Mouse (Mus musculus) brain, embryonic 18.5 days (tissue): ENCODE results near the gene Omd.

ENCODE experiments used
- DNase-seq: peaks from one replicate; pipeline ENCODE4 v3.0.0-alpha.2; 2012; ENCODE audit warnings: low read depth, low spot score

Gene Omd

GRCm38 (mm10) chr13:49608589-49609322, 26.5 kb downstream of the Omd start:
- DNase-seq = no peak

- no peak for DNase-seq
These were observed 34.8 kb downstream of the Omd start for GRCm38 (mm10) chr13:49617021-49617420.

GRCm38 (mm10) chr13:49618365-49618764, 36.1 kb downstream of the Omd start:
- no peak for DNase-seq

GRCm38 (mm10) chr13:49623216-49623615, 41.0 kb downstream of the Omd start:
- no peak for DNase-seq

- no peak for DNase-seq
These were observed 45.9 kb downstream of the Omd start for GRCm38 (mm10) chr13:49628167-49628566.

GRCm38 (mm10) chr13:49629076-49629475, 46.8 kb downstream of the Omd start:
- no peak for DNase-seq

GRCm38 (mm10) chr13:49639965-49640364, 57.7 kb downstream of the Omd start:
- no peak for DNase-seq
